Mouse (Mus musculus) right cerebral cortex, postnatal 25 days (tissue): ENCODE results near the gene Rab4a.
"Not testable (repeated sequence)": the region's sequence is repeated elsewhere in the genome, so short reads cannot be mapped to it uniquely, and the experiment has no call there.

Source experiments
- DNase-seq: peaks from one replicate; pipeline ENCODE4 v3.0.0; 2022

The Rab4a gene

GRCm38 (mm10) chr8:123789461-123789860, 16.3 kb upstream of the Rab4a start:
- no peak for DNase-seq

- DNase-seq: peak; percentile 81
These were observed 15.8 kb upstream of the Rab4a start for GRCm38 (mm10) chr8:123789970-123790369.

DNA sequence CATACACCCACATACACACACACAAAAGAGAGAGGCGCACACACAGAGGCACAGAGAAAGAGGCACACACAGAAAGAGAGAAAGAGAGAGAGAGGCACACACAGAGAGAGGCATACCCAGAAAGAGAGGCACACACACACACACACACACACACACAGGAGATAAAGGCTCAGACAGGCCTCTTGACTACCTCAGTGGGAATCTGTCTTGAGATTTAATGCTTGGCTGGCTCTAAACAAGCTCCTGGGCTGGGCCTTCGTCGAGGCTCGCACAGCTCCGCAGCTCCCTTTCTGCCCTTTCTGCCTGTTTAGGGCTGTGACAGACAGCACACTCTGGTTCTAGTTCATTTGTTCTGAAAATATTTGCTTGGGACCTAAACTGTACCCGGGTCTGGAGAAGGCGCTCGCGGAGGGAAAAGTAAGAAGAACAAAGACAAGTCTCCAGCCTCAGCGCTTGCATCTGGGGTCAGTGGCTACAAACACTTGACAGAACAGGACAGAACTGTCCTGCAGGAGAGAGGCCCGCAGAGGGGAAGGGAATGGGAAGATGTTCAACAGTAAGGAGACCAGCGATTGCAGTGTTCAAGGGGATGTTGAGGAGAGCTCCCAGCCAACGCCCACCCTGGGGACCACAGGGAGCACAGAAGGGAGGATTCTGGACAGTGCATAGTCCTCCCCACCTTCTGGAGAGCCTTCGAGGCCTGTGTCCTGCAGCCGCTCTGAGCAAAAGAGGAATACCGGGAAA, 14.5 kb upstream of the Rab4a start:
- no peak for DNase-seq

DNA sequence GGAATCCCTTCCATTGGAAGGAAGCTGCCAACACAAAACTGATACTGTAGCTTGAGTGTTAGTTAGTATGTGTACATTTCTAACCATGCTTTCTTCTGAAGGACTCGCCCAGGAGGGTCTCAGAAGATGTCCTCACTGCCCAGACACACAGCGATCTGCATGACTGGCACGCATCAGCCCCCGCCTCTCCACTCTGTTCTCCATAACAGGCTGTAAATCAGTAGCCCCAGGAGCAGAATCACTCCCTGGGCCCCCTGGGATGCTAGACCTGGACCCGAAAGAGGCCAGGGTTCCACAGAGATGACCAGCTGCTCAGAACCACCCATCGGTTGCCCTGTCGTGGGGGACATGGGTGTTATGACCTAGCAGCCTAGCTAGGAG, 13.9 kb upstream of the Rab4a start:
- DNase-seq: no peak

- DNase-seq: no peak
These were observed 11.9 kb upstream of the Rab4a start for GRCm38 (mm10) chr8:123793900-123794299.

DNA sequence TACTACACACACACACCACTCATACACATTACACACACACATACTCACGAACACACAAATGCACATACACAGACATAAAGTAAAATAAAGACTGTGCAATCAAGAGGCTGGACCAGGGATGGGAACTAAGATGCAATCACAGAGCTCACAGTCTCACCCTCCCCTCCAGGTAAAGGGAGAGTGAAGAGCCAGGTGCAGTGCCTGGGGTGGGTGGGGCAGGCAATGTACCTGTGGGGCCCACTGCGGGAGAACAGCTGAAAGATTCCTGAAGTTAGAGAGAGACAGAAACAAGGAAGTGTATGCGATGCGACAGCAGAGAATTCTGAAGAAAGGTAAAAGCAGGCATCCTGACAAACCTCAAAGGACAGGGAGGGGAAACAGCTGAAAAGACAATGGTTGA, 11.0 kb upstream of the Rab4a start:
- DNase-seq: no peak

DNA sequence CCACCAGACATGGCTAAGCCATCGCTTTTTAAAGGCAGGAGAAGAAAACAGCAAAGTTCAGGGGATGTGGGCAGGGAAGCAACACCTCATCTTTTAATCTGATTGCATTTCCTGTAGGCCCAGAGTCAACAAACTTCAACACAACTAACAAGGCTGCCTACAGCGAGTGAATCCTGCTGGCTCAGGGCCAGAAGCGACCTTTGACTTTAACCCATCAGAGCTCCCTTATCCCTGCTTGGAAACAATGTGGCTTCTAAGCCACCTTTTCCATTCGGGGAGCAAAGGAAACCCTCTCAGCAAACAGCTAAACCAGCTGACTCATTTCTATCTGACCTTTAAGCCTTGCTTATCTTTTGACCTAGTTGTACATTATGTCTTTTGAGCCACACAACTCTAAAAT, 9.0 kb upstream of the Rab4a start:
- DNase-seq: no peak

GRCm38 (mm10) chr8:123797928-123798327, 7.9 kb upstream of the Rab4a start:
- DNase-seq: no peak

DNA sequence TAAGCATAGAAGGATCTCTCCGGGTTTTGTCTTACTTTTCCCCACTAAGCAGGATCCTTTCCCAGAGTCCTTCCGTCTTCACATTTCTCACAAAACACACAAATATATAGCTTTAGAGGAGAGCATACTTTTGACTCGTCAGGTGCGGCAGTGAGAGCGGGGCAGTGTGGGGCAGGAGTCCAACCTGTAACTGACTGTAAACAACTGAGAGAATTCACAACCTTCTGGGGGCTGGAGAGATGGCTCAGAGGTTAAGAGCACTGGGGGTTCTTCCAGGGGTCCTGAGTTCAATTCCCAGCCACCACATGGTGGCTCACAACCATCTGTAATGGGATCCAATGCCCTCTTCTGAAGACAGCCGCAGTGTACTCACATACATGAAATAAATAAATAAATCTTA, 6.4 kb upstream of the Rab4a start:
- no peak for DNase-seq

- DNase-seq: no peak
These were observed 5.9 kb upstream of the Rab4a start for GRCm38 (mm10) chr8:123799885-123800284.

DNA sequence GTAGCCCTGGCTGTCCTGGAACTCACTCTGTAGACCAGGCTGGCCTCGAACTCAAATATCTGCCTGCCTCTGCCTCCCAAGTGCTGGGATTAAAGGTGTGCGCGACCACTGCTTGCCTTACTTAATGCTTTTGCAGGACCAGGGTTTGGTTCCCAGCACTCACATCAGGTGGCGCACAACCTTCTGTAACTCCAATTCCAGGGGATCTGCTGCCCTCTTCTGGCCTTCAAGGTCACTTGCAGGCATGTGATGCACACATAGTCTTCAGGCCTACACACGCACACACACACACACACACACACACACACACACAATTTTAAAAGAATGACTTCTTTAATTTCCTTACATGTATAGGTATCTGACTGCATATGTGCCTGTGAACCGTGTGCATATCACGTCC, 4.9 kb upstream of the Rab4a start:
- no peak for DNase-seq

DNA sequence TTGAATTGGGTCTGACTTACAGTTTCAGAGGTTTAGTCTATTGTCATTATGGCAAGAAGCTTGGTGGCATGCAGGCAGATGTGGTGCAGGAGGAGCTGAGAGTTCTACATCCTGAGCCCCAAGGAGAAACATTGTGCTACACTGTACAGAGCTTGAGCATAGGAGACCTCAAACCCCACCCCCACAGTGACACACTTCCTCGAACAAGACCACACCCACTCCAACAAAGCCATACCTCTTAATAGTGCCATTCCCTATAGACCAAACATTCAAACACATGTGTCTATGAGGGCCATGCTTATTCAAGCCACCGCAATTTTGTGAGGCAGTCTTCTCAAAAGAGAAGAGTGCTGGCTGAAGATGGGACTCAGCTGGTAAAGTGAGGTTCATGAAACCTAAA, 4.2 kb upstream of the Rab4a start:
- no peak for DNase-seq

DNA sequence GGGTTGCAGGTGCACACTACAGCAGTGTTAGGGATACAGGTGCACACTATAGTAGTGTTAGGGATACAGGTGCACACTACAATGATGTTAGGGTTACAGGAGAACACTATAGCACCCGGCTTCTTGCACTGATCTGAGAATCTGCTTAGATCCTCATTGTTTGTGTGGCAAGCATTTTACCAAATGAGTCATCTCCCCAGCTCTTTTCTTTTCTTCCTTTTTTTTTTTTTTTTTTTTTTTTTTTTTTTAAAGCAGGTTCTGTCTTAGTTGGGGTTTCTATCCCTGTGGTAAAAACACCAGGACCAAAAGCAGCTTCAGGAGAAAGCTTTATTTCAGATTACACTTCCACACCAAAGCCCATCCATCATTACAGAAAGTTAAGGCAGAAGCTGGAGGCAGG, 2.1 kb upstream of the Rab4a start:
- no peak for DNase-seq

DNA sequence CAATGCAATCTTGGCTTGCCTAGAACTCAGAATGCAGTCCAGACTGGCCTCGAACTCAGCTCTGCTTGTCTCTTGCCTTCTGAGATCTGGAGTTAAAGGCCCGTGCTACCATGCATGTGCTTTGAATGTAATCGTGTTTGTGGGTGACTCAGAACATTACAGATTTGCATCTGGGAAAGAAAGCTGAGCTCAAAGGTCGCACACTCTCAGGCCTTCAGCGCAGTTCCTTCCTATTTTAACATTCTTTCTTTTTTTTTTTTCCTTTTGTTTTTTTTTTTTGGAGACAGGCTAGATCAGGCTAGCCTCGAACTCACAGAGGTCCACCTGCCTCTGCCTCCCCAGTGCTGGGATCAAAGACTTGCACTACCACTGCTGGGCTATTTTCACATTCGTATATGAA, 1.2 kb upstream of the Rab4a start:
- no peak for DNase-seq

DNA sequence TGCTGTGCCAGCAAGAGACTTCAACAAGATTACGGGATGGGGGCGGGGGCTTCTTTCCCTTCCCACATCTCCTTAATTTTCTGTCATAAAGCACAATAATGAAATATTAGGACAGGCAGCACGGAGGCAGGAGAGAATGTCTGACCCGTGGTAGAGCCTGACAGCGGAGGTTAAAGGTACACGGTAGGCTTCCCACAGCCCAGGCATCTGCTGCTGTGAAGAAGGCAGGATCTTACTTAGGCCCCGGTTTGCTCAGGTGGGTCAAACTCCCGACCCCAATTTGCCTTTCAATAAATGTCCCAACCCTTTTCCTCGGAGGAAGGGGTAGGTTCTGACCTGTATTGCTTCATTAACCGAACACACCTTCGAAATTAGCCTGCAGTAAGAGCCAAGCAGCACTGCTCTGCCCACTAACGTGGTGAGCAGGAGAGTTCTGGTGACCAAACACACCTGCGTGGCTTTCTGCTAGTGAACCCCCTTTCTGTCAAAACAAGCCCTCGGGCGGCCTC, 522 bp upstream of the Rab4a start:
- no peak for DNase-seq

- no peak for DNase-seq
These were observed 670 bp downstream of the Rab4a start for GRCm38 (mm10) chr8:123806374-123806935.

GRCm38 (mm10) chr8:123807024-123807431, 1.2 kb downstream of the Rab4a start:
- DNase-seq: no peak

GRCm38 (mm10) chr8:123807852-123808573, 2.2 kb downstream of the Rab4a start:
- no peak for DNase-seq

DNA sequence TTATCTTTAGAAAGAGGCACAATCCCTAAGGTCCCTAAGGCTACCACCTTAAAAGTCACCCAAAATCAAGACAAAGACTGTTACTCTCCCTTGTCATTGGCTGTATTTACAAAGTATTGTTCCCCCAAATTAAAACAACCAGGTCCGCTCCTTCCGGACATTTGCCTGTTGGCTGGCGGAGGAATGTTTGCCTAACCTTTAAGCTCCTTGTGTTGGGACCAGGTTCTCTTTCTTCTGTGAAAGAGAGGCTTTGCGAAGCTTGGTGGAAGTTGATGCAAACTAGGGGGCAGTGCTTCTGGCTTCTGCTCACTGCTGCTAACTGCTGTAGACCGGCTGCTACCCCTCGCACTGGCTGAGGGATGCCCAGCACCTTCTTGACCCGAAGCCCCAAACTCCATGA, 2.9 kb downstream of the Rab4a start:
- DNase-seq: no peak

DNA sequence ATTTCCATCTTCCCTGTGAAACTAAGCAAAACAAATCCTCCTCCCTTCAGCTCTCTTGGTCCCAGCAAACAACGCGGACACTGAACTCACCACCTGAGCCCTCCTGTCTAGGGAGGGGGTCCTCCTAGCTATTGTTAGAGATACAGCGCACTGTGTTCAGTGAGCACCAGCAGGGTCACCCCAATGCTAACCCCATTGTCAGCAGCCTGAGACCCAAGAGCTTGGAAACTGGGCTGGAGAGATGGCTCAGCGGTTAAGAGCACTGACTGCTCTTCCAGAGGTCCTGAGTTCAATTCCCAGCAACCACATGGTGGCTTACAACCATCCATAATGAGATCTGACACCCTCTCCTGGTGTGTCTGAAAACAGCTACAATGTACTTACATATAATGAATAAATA, 3.6 kb downstream of the Rab4a start:
- DNase-seq: not testable (repeated sequence)

DNA sequence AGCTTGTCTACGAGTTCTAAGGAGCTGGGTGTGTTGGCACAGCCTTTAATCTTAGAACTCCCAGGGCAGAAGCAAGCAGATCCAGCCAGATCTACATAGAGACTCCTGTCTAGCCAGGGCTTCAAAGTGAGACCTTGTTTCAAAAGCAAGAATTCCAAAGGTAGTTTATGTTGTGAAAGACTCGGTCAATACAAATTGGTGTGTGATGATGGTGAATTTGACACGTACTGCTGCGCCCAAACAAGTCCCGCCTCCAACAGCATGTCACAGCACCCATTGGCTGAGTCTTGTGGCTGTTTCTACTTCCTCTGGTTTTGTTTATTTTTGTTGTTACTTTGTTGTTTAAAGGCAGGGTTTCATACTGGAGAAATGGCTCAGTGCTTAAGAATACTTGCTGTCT, 6.4 kb downstream of the Rab4a start:
- no peak for DNase-seq

GRCm38 (mm10) chr8:123813173-123813891, 7.5 kb downstream of the Rab4a start:
- DNase-seq: no peak

DNA sequence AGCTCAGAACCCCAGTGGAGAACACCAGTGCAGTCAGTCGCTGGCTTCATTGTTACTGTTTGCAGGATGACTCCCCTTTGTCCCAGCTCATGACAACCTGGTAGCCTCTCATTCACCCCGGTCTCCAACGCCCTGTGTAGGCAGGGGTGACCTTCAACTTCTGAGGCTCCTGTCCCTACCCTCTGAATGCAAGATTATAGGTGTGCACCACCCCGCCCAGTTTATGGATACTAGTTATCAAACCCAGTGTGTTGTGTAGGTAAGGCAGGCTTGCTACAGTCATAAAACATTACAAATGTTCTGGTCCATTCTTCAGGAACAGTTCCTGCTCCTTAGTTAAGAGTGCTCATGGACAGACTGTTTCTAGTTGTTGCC, 8.1 kb downstream of the Rab4a start:
- no peak for DNase-seq

GRCm38 (mm10) chr8:123815325-123815724, 9.5 kb downstream of the Rab4a start:
- no peak for DNase-seq
